Mouse (Mus musculus) telencephalon, adult 2 months (tissue): ENCODE measurements around the gene Ppy.

Source experiments
- DNase-seq: peaks from one replicate; pipeline ENCODE4 v3.0.0-alpha.2; 2011; ENCODE audit warnings: low read depth, low spot score

Gene Ppy

GRCm38 (mm10) chr11:102087931-102088898 is 12.9 kb downstream of the Ppy start, which contains the start of gene Mpp2:
Gene Mpp2, minus strand, starts transcription at chr11:102088515.
- DNase-seq, result peak; percentile 73

GRCm38 (mm10) chr11:102087081-102087751 is 13.9 kb downstream of the Ppy start:
- DNase-seq, result peak; percentile 82

GRCm38 (mm10) chr11:102086331-102086730 is 14.8 kb downstream of the Ppy start:
- DNase-seq, result peak; percentile 84

- no peak for DNase-seq
Observed at GRCm38 (mm10) chr11:102084159-102084558, 17.0 kb downstream of the Ppy start.

GRCm38 (mm10) chr11:102083193-102083592 is 17.9 kb downstream of the Ppy start:
- no peak for DNase-seq

- DNase-seq, result peak; percentile 43
Observed at GRCm38 (mm10) chr11:102082322-102082721, 18.8 kb downstream of the Ppy start.

GRCm38 (mm10) chr11:102073722-102074121 is 27.4 kb downstream of the Ppy start:
- no peak for DNase-seq

GRCm38 (mm10) chr11:102072729-102073128 is 28.4 kb downstream of the Ppy start:
- no peak for DNase-seq

GRCm38 (mm10) chr11:102070426-102070825 is 30.7 kb downstream of the Ppy start:
- no peak for DNase-seq

GRCm38 (mm10) chr11:102069633-102070032 is 31.5 kb downstream of the Ppy start:
- DNase-seq, result peak; percentile 24

GRCm38 (mm10) chr11:102068969-102069368 is 32.1 kb downstream of the Ppy start:
- no peak for DNase-seq

- no peak for DNase-seq
Observed at GRCm38 (mm10) chr11:102063076-102063475, 38.0 kb downstream of the Ppy start.

GRCm38 (mm10) chr11:102061941-102062473 is 39.1 kb downstream of the Ppy start:
- no peak for DNase-seq

- peak; percentile 49 for DNase-seq
Observed at GRCm38 (mm10) chr11:102061236-102061940, 39.7 kb downstream of the Ppy start.

- no peak for DNase-seq
Observed at GRCm38 (mm10) chr11:102053847-102054246, 47.3 kb downstream of the Ppy start.

- DNase-seq, result no peak
Observed at GRCm38 (mm10) chr11:102053183-102053582, 47.9 kb downstream of the Ppy start.

- DNase-seq, result no peak
Observed at GRCm38 (mm10) chr11:102052697-102053096, 48.4 kb downstream of the Ppy start.

GRCm38 (mm10) chr11:102051954-102052353 is 49.2 kb downstream of the Ppy start:
- DNase-seq, result no peak

- DNase-seq, result no peak
Observed at GRCm38 (mm10) chr11:102051541-102051940, 49.6 kb downstream of the Ppy start.
